Mouse (Mus musculus) brain, adult 2 months (tissue): ENCODE data around the gene Abhd2.
"Not testable (repeated sequence)": the region's sequence is repeated elsewhere in the genome, so short reads cannot be mapped to it uniquely, and the experiment has no call there.

ENCODE experiments used
- DNase-seq: peaks from one replicate; pipeline ENCODE4 v3.0.0; 2011; ENCODE audit warnings: low read depth, low spot score

The Abhd2 gene

DNA sequence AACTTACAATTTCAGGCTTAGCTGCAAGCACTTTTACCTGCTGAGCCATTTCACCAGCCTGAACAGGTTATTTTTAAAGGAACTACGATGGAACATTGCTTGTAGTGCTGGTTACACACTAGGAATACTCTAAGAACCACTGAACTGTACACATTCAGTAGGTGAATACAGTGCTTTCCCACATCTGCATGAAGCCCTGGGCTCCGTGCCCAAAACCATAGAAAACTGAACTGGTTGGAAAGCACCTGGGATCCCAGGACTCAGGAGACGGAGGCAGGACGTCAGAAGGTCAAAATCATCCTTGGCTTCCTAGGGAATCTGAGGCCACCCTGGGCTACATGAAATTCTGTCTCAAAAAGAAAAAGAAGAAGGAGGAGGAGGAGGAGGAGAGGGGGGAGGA lies 6.8 kb upstream of the Abhd2 start:
- DNase-seq = no peak

DNA sequence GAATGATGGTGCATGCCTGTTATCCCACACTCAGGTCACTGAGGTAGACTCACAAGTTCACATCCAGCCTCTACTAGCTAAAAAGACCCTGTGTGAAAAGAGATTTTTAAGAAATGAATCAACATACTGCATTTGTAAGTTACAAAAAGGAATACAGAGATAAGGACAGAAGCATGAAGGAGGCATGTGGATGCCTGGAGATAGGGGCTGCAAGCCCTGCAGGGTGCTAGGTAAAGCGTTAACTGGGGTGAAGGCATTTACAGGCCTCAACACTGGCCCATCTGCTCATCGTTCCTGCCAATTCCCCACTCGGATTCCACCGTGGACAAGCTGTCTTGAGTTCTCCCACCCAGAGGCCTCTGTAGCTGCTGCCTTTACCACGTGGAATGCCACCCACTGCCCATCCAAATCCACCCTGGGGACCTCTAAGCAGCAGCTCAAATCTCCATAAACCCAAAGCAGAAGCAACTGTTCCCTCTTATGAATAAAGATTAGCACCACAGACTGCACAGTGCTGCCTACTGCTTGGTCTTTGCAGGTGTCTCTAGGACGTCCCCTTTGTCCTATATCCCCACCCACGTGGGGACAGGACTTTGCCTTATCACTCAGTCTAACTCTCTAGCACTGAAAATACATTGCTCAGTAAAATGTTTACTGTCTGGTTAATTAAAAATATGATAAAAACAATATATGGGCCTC lies 5.2 kb upstream of the Abhd2 start:
- DNase-seq = peak; percentile 62

DNA sequence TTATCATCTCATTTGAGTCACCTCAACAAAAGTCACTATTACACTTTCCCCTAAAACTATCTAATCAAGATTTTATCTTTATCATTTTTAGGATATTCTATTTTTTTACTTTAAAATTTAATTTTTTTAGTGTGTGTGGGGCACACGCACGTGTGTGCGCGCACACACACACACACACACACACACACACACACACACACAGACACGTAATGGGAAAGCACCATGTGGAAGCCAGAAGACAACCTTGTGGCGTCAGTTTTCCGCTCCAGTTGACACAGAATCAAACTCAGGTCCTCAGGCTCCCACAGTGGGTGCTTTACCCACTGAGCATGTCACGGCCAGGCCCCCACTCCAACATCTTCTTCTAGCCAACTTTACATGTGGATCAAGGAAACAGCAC lies 4.1 kb upstream of the Abhd2 start:
- no peak for DNase-seq

GRCm38 (mm10) chr7:79269411-79269810 lies 3.6 kb upstream of the Abhd2 start:
- no peak for DNase-seq

DNA sequence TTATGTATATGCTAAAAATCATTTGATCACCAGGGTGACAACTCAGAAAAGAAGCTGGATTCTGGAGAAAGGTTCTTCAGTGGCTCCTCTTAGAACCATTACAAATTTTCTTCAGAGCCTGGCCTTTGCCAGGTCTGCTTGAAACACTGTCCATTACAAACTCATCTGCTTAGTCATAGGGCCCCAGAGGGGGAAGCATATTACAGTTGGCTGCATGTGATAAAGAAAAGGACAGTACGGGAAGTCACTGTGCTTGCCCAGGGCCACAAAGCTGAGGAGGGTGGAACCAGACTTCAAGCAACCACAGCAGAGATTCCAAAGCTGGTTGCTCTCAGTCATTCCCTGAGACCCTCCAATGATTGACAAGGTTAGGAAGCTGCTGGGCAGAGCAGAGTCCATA lies 3.1 kb upstream of the Abhd2 start:
- no peak for DNase-seq

GRCm38 (mm10) chr7:79270961-79271387 lies 2.0 kb upstream of the Abhd2 start:
- peak; percentile 90 for DNase-seq

DNA sequence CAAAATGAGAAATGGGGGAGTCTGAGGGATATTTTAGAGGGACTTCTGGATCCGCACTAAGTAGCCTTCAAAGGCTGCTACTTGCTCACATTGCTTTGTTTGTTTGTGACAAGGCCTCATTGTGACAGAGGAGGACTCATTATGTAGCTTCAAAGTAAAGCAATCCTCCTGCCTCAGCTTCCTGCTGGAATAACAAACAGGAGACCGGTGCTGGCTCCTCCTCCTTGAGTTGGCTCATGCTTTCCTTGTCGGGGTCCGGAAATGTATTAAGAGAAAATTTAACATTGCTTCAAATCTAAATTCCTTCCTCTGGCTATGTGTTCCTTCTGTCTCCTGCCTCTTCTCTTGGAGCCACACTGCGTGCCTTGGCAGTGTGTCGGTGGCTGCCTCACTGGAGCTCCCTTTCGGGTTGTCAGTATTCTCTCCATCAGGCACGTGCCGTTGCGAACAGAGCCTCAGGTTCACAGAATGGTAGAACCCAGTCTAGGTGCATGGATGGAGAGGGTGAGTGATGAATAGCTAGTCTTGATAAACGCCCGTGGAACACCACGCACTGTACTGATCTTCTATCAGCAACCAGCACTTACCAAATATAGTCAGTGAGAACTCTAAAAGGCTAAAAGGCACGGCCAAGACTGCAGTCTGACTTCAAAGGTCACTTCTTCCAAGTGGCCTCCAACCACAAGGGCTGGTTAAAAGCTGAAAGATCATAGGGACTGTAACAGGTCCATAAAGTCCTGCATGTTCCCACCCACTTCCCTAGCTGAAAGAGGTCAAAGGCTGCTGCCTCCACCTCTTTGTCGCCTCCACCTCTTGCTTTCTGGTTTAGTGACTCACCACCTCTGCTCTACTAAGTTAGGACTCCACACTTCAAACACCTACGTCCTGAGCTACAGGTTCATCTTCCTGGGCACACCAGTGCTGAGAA lies 874 bp upstream of the Abhd2 start:
- DNase-seq = no peak

DNA sequence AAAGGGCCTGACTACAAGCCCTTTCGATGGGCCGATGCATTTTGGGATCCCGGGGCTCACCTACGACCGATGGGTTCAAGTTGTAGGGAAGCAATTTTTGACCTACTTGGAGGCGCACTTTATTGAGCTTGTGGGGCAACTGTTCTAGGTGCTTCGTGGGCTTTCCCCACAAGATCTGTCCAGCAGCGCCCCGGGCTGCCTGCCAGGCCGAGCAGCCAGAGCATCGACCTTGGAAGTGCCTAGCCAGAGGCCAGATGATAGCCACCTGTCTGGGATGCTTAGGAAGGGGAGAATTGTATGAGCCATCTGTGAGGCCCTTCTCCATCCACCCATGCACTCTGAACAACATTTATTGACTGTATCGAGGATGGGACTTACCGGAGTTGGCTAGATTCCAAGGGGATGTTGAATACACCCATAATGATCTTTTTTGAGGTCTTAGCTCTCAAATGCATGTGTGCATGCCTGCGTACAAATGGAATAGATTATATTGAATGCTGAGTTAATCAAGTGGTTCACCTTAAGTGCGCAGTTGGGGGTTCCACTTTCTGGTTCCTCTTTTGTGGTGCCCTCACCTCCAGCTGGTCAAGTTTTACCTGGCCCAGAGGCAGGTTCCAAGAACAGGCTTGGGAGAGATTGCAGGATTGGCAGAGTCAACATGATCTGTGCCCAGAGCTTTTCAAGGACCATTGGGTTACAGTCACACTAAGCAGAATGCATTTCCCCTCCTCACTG lies 906 bp downstream of the Abhd2 start:
- DNase-seq = peak; percentile 57

DNA sequence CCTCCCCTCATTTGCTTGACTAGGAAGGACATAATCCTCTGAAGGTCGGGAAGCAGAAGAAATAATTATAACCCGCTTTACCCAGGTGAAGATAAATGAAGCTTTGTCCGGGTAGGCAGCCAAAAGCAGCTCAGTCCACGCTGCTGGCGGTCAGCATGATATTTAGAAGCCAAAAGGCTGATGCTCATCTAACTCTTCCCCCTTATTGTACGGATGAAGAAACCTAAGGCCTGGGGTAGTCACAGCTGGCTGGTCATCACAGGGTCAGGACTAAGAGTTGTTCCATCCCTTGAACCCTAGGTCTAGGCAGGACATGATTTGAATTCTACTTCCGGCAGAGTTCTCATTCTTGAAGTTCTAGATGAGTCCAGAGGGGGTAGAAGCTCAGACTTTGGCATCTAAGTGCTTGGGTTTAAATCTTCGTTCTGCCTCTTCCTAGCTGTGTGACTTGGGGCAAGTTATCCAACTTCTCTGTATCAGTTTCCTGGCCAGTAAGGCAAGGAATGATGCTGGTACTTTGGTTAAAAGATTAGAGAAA lies 1.5 kb downstream of the Abhd2 start:
- DNase-seq = no peak

DNA sequence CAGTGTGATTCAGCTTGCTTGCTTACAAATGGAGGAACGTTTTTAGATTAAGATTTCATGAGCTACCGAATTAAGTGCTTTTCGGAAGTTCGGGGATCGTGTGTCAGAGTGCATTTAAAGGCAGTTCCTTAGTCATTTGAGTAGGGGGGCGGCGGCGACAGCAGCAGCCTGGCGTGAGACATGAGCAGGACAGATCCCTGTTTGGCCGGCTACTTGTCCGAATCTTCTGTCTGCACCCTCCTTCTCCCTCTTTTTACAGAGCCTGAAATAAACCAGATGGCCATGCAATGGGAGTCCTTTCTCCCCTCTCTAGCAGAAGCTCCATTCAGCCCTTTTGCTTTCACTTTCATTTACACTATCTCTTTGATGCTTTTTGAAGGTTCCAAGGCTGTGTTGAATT lies 2.3 kb downstream of the Abhd2 start:
- peak; percentile 29 for DNase-seq

GRCm38 (mm10) chr7:79278432-79278831 lies 5.4 kb downstream of the Abhd2 start:
- DNase-seq = no peak

GRCm38 (mm10) chr7:79279376-79280029 lies 6.5 kb downstream of the Abhd2 start:
- DNase-seq = no peak

DNA sequence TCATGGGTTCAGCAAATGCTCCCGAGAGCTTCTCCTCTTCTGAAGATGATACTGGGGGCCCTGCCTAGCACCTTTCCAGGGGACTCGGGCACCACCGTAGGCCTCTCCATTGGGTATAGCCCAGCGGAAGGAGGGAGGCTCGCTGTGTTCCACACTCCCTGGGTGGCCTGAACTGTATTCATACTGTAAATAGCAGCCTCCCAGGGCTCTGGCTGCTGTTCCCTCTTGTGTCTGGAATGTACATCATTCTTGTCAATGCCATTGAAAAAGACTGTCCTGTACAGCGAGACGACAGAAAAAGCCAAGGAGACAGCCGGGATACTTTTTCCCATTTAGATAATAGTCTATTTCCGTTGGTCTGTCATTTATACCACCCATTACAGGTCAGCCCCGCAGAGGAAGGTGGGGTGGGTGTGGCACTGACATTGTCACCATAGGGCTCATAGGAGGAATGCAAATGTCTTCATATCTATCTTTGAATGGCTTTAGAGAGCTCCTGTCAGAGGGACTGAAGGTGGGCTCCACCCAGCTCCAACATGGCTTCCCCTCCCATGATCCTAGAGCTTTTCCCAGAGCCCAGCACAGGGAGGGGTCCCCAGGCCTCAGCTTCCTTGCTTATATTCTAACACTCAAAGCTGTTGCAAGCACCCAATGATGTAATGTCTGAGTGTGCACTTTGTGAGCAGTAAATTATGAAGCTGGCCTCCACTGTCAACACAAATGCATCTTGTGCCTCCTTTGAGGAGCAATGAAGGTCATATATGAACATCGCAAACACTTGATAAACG lies 10.1 kb downstream of the Abhd2 start:
- no peak for DNase-seq

DNA sequence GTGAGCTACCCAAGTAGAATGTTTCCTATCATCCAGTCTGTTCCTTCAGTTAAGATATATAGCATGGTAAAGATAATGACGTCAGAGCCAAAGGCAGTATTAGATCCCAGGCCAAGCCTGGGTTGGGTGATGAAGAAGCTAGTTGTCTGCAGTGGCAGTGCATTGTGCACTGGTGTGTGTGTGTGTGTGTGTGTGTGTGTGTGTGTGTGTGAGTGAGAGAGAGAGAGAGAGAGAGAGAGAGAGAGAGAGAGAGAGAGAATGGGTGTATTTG lies 10.6 kb downstream of the Abhd2 start:
- DNase-seq = not testable (repeated sequence)

GRCm38 (mm10) chr7:79284160-79284888 lies 11.3 kb downstream of the Abhd2 start:
- peak; percentile 42 for DNase-seq

GRCm38 (mm10) chr7:79284889-79285280 lies 11.9 kb downstream of the Abhd2 start:
- DNase-seq = no peak

GRCm38 (mm10) chr7:79285408-79285807 lies 12.4 kb downstream of the Abhd2 start:
- peak; percentile 60 for DNase-seq

DNA sequence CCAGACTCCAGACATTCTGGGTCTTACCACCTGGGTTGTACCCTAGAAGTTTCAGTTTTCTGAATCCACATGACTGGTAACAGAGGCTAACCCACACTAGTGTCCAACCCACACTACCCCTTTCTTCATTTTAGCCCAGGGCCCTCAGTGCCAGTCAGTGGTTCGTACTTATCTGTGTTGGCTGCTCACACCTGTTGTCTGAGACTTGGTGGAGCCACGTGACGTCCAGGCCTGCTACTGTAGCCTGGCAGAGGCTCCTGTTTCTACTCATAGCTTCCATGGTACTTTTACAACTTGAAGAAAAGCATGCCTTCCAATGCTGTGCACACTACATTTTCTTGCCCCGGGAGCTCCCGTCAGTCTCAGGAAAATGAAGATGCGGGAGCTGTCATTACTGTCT lies 14.2 kb downstream of the Abhd2 start:
- no peak for DNase-seq

GRCm38 (mm10) chr7:79287928-79288327 lies 14.9 kb downstream of the Abhd2 start:
- no peak for DNase-seq

- peak; percentile 91 for DNase-seq
Measured at GRCm38 (mm10) chr7:79288422-79288821, 15.4 kb downstream of the Abhd2 start.
